Mouse (Mus musculus) cerebellum, adult 18-20 months (tissue): ENCODE measurements around the gene Olfr1394.
"Not testable (repeated sequence)": the region's sequence is repeated elsewhere in the genome, so short reads cannot be mapped to it uniquely, and the experiment has no call there.

Source experiments
- DNase-seq, 2 experiments: peaks; one replicate each; pipeline ENCODE4 v3.0.0; 2021

Gene Olfr1394

GRCm38 (mm10) chr11:49191083-49191482, 36.9 kb downstream of the Olfr1394 start:
- no peak for DNase-seq

GRCm38 (mm10) chr11:49194771-49195170, 40.6 kb downstream of the Olfr1394 start:
- not testable (repeated sequence) for DNase-seq

- DNase-seq = no peak
Observed at GRCm38 (mm10) chr11:49195819-49196322, 41.7 kb downstream of the Olfr1394 start.

GRCm38 (mm10) chr11:49200666-49201065, 46.5 kb downstream of the Olfr1394 start:
- no peak for DNase-seq

GRCm38 (mm10) chr11:49201142-49201541, 47.0 kb downstream of the Olfr1394 start:
- no peak for DNase-seq

GRCm38 (mm10) chr11:49202071-49202470, 47.9 kb downstream of the Olfr1394 start:
- DNase-seq = no peak

GRCm38 (mm10) chr11:49202523-49203061, 48.4 kb downstream of the Olfr1394 start:
- peak; percentile 19 to 40 for DNase-seq

- DNase-seq = peak; percentile 95 to 97
Observed at GRCm38 (mm10) chr11:49203129-49203768, 49.1 kb downstream of the Olfr1394 start, which contains the start of gene Zfp62. TSS of gene Zfp62 (plus strand) at chr11:49203292.

- no peak for DNase-seq
Observed at GRCm38 (mm10) chr11:49203771-49204497, 49.8 kb downstream of the Olfr1394 start.

- DNase-seq = no peak
Observed at GRCm38 (mm10) chr11:49205080-49205590, 51.0 kb downstream of the Olfr1394 start.

- DNase-seq = no peak
Observed at GRCm38 (mm10) chr11:49207495-49207894, 53.3 kb downstream of the Olfr1394 start.
